Mouse (Mus musculus): ENCODE measurements at regions not wholly inside any gene's neighbourhood (a gene's known extent, or its start where the extent isn't known, plus 50 kb on each side); places are given as distances from the start of the nearest gene placed in this dataset.

GRCm38 (mm10) chr15:45453797-45454196 lies 5319.6 kb downstream of the 9330182O14Rik start:
- Histone ChIP-seq H3K4me1 (ENCODE audit: control insufficient read depth, insufficient read depth, low read length) (no peaks in the 10 kb centered on the region), H3K4me3 (replicated peaks; ENCODE audit: insufficient read depth, low read depth, low read length) (no peak overlapping the region), H3K27ac (ENCODE audit: insufficient read depth, low read length) (no peak overlapping the region), H3K27me3 (ENCODE audit: control insufficient read depth, insufficient read depth, low read length) (no peaks in the 10 kb centered on the region)
- TF ChIP-seq CTCF (IDR thresholded peaks at IDR 0.05; ENCODE audit: borderline replicate concordance, insufficient read depth, low read depth, low read length), result no peak
- no peak for TF ChIP-seq POLR2A (IDR thresholded peaks at IDR 0.05; ENCODE audit: borderline replicate concordance, insufficient read depth, low read length)
- WGBS, result 9% methylated on average over 1 of the region's 1 CpGs
- DNase-seq, result peak; percentile 86 to 96

GRCm38 (mm10) chr15:45470425-45470824 lies 5336.3 kb downstream of the 9330182O14Rik start:
- TF ChIP-seq CTCF (IDR thresholded peaks at IDR 0.05; ENCODE audit: borderline replicate concordance, insufficient read depth, low read depth, low read length) (no peak), POLR2A (IDR thresholded peaks at IDR 0.05; ENCODE audit: borderline replicate concordance, insufficient read depth, low read length) (no peak)
- Histone ChIP-seq H3K4me1 (ENCODE audit: control insufficient read depth, insufficient read depth, low read length) (no peaks in the 10 kb centered on the region), H3K27me3 (ENCODE audit: control insufficient read depth, insufficient read depth, low read length) (no peaks in the 10 kb centered on the region), H3K4me3 (replicated peaks; ENCODE audit: insufficient read depth, low read depth, low read length) (no peak overlapping the region), H3K27ac (ENCODE audit: insufficient read depth, low read length) (no peak overlapping the region)
- 13% methylated on average over 1 of the region's 1 CpGs for WGBS
- peak in 1 of 2 experiments; percentile 75 for DNase-seq

- DNase-seq, result no peak
Measured at GRCm38 (mm10) chr15:45473191-45473590, 5339.0 kb downstream of the 9330182O14Rik start.

GRCm38 (mm10) chr15:45510271-45510670 lies 5376.1 kb downstream of the 9330182O14Rik start:
- no peaks in the 10 kb centered on the region for H3K4me1 ChIP-seq (ENCODE audit: control insufficient read depth, insufficient read depth, low read length)
- no peak overlapping the region for H3K4me3 ChIP-seq (replicated peaks; ENCODE audit: insufficient read depth, low read depth, low read length)
- no peak overlapping the region for H3K27ac ChIP-seq (ENCODE audit: insufficient read depth, low read length)
- DNase-seq, result no peak
- H3K27me3 ChIP-seq (ENCODE audit: control insufficient read depth, insufficient read depth, low read length), result no peaks in the 10 kb centered on the region
- TF ChIP-seq CTCF (IDR thresholded peaks at IDR 0.05; ENCODE audit: borderline replicate concordance, insufficient read depth, low read depth, low read length) (no peak), POLR2A (IDR thresholded peaks at IDR 0.05; ENCODE audit: borderline replicate concordance, insufficient read depth, low read length) (no peak)
- 76% methylated on average over 3 of the region's 3 CpGs for WGBS

More at GRCm38 (mm10) chr15:45473191-45473590, 5339.0 kb downstream of the 9330182O14Rik start:
- TF ChIP-seq POLR2A (IDR thresholded peaks at IDR 0.05; ENCODE audit: borderline replicate concordance, insufficient read depth, low read length) (no peak), CTCF (IDR thresholded peaks at IDR 0.05; ENCODE audit: borderline replicate concordance, insufficient read depth, low read depth, low read length) (no peak)
- WGBS, result 100% methylated on average over 1 of the region's 1 CpGs
- Histone ChIP-seq H3K27ac (ENCODE audit: insufficient read depth, low read length) (no peak overlapping the region), H3K4me3 (replicated peaks; ENCODE audit: insufficient read depth, low read depth, low read length) (no peak overlapping the region), H3K4me1 (ENCODE audit: control insufficient read depth, insufficient read depth, low read length) (no peaks in the 10 kb centered on the region), H3K27me3 (ENCODE audit: control insufficient read depth, insufficient read depth, low read length) (no peaks in the 10 kb centered on the region)

Measured in cerebellum, adult 2 months (tissue).